Mouse (Mus musculus) ES-E14 (cell line): ENCODE measurements around the gene Zdhhc21. TPM values are rescaled to one million over a fixed set of nuclear protein-coding genes. Genes with fewer than 3 reads are reported as not detected.

Experiments
- DNase-seq: peaks from one replicate; pipeline ENCODE4 v3.0.0-alpha.2; 2013; ENCODE audit warnings: low read depth, low spot score
- H3K27ac ChIP-seq: 2 replicates; pipeline ENCODE4 v1.5.1; 2012; ENCODE audit warnings: low read depth, mild to moderate bottlenecking, low read length, moderate library complexity, mixed read lengths; ENCODE audit not compliant: poor library complexity, insufficient read depth, severe bottlenecking
- H3K36me3 ChIP-seq: 2 replicates; pipeline ENCODE4 v1.6.1; 2012; ENCODE audit warnings: mild to moderate bottlenecking, low read length, moderate library complexity, mixed read lengths; ENCODE audit not compliant: control insufficient read depth, poor library complexity, insufficient read depth, severe bottlenecking
- H3K4me1 ChIP-seq, 2 experiments: fragments of 150-350 bp in 1 of 2; sonication (generic) in 1 of 2; 2 replicates each; pipeline ENCODE4 v1.6.1; 2012; ENCODE audit warnings: low read length in 2 of 2, mild to moderate bottlenecking in 1 of 2, mixed read lengths in 1 of 2; ENCODE audit not compliant: control insufficient read depth in 2 of 2, insufficient read depth in 2 of 2, poor library complexity in 1 of 2
- H3K4me3 ChIP-seq, 2 experiments: fragments of 150-350 bp in 1 of 2; sonication (generic) in 1 of 2; 2 replicates each; pipeline ENCODE4 v1.5.1; 2012; ENCODE audit warnings: low read length in 2 of 2, low read depth in 1 of 2, mild to moderate bottlenecking in 1 of 2, mixed read lengths in 1 of 2; ENCODE audit not compliant: insufficient read depth in 1 of 2, poor library complexity in 1 of 2, severe bottlenecking in 1 of 2
- H3K9ac ChIP-seq: 2 replicates; pipeline ENCODE4 v1.6.1; 2012; ENCODE audit warnings: low read depth, mild to moderate bottlenecking, low read length, mixed read lengths; ENCODE audit not compliant: poor library complexity, insufficient read depth, severe bottlenecking
- H3K9me3 ChIP-seq: fragments of 150-350 bp; sonication (generic); 2 replicates; pipeline ENCODE4 v1.6.1; 2012; ENCODE audit warnings: low read depth, mild to moderate bottlenecking, low read length; ENCODE audit not compliant: control insufficient read depth, insufficient read depth
- CHD2 ChIP-seq: IDR thresholded peaks from 2 replicates; pipeline ENCODE4 v1.6.1; 2014; ENCODE audit warnings: mild to moderate bottlenecking, low read depth, low read length, inconsistent platforms
- HCFC1 ChIP-seq: IDR thresholded peaks from 2 replicates; pipeline ENCODE4 v1.6.1; 2012; ENCODE audit warnings: low read length, inconsistent platforms, borderline replicate concordance; ENCODE audit not compliant: insufficient read depth
- MAFK ChIP-seq: IDR thresholded peaks from 2 replicates; pipeline ENCODE4 v1.6.1; 2014; ENCODE audit warnings: mild to moderate bottlenecking, low read depth, low read length, inconsistent platforms; ENCODE audit not compliant: insufficient read depth
- ZC3H11A ChIP-seq: IDR thresholded peaks from 2 replicates; pipeline ENCODE4 v1.6.1; 2012; ENCODE audit warnings: low read depth, mild to moderate bottlenecking, inconsistent platforms, low read length, borderline replicate concordance
- ZNF384 ChIP-seq: IDR thresholded peaks from 2 replicates; pipeline ENCODE4 v1.6.1; 2012; ENCODE audit warnings: low read depth, low read length, inconsistent platforms
- in situ Hi-C, 2 experiments: fragments of 600-800 bp; cut with MboI; formaldehyde crosslinking; loops; one replicate each; pipeline ENCODE4 v1.15.1; 2025; ENCODE audit warnings: low sequenced_read_pairs in 2 of 2, inconsistent platforms in 1 of 2; ENCODE audit not compliant: unreplicated experiment in 2 of 2
- total RNA-seq: library from RNA; depleted of rRNA; stranded (reverse); fragments of 300-350 nt; gene quantifications from 2 replicates; pipeline ENCODE4 v1.2.3, GENCODE M21; 2012

The Zdhhc21 gene
- total RNA-seq, 1 experiment: 17.6 TPM

- DNase-seq: no peak
- Histone ChIP-seq H3K4me3 (no peak within 1 kb of the TSS), H3K9ac (no peak within 1 kb of the TSS), H3K36me3 (no peaks in the 10 kb centered on the region), H3K4me1 (peaks cover 0 to 2% of the 10 kb centered on the region in 2 experiments; a peak in 1 of 4 replicates), H3K27ac (no peak within 1 kb of the TSS), H3K9me3 (no peaks in the 10 kb centered on the region)
- in situ Hi-C loops: no loop called here
- no peak for TF ChIP-seq HCFC1
- no peak for TF ChIP-seq ZNF384
- TF ChIP-seq CHD2: no peak
- no peak for TF ChIP-seq ZC3H11A
Measured at GRCm38 (mm10) chr4:82884636-82885534, 25.1 kb upstream of the Zdhhc21 start, which contains the start of gene Cer1. Gene Cer1, minus strand, starts transcription at chr4:82885148.

- peaks cover 0 to 2% of the 10 kb centered on the region in 2 experiments; a peak in 1 of 4 replicates for H3K4me1 ChIP-seq
- H3K9me3 ChIP-seq: no peaks in the 10 kb centered on the region
- H3K4me3 ChIP-seq: no peak overlapping the region
- peak; percentile 48 for DNase-seq
- peak; percentile 33; the same call in 1 of the 2 replicates for TF ChIP-seq ZC3H11A
- no peak for TF ChIP-seq CHD2
- TF ChIP-seq ZNF384: no peak
- no peak for TF ChIP-seq MAFK
- no peak for TF ChIP-seq HCFC1
- H3K36me3 ChIP-seq: no peaks in the 10 kb centered on the region
- in situ Hi-C loops: no loop called here
- no peak overlapping the region for H3K27ac ChIP-seq
- no peak overlapping the region for H3K9ac ChIP-seq
Measured at GRCm38 (mm10) chr4:82882500-82882899, 22.7 kb upstream of the Zdhhc21 start.

GRCm38 (mm10) chr4:82881366-82881765 is 21.6 kb upstream of the Zdhhc21 start:
- peaks cover 0 to 2% of the 10 kb centered on the region in 2 experiments; a peak in 1 of 4 replicates for H3K4me1 ChIP-seq
- no peak overlapping the region for H3K27ac ChIP-seq
- in situ Hi-C loops: no loop called here
- no peaks in the 10 kb centered on the region for H3K9me3 ChIP-seq
- H3K9ac ChIP-seq: no peak overlapping the region
- no peak for TF ChIP-seq HCFC1
- TF ChIP-seq ZC3H11A: no peak
- no peak for TF ChIP-seq MAFK
- no peak for TF ChIP-seq ZNF384
- TF ChIP-seq CHD2: no peak
- no peak for DNase-seq
- H3K36me3 ChIP-seq: no peaks in the 10 kb centered on the region
- H3K4me3 ChIP-seq: no peak overlapping the region

- peaks cover 0 to 2% of the 10 kb centered on the region in 2 experiments; a peak in 1 of 4 replicates for H3K4me1 ChIP-seq
- no peak overlapping the region for H3K27ac ChIP-seq
- no peak for DNase-seq
- in situ Hi-C loops: no loop called here
- no peaks in the 10 kb centered on the region for H3K36me3 ChIP-seq
- TF ChIP-seq CHD2 (no peak), HCFC1 (no peak), MAFK (no peak), ZC3H11A (no peak), ZNF384 (no peak)
- no peak overlapping the region for H3K9ac ChIP-seq
- no peak overlapping the region for H3K4me3 ChIP-seq
- no peaks in the 10 kb centered on the region for H3K9me3 ChIP-seq
Measured at GRCm38 (mm10) chr4:82880243-82880642, 20.5 kb upstream of the Zdhhc21 start.
